Mouse (Mus musculus): ENCODE data around the gene Ctf2.

GRCm38 (mm10) chr7:127703561-127704178, 28.3 kb downstream of the Ctf2 start:
- TF ChIP-seq POLR2A (IDR thresholded peaks at IDR 0.05; ENCODE audit: insufficient read depth, low read length) (no peak), EP300 (IDR thresholded peaks at IDR 0.05; ENCODE audit: insufficient read depth, low read depth, low read length) (no peak)

All from ES-Bruce4 (cell line).